Mouse (Mus musculus): Measurements from ENCODE around the gene Gapdh. TPM values are rescaled to one million over a fixed set of nuclear protein-coding genes. Genes with fewer than 3 reads are reported as not detected.

Gene Gapdh
- 1,880 and 2,030 TPM in 2 replicates for polyA plus RNA-seq (2015; fragmentation: Nextera tagmentation; extraction: Ambion mirVana)

GRCm38 (mm10) chr6:125166051-125166751 is at the start of gene Gapdh:
Gene Gapdh, minus strand, starts transcription at chr6:125166467.

DNA sequence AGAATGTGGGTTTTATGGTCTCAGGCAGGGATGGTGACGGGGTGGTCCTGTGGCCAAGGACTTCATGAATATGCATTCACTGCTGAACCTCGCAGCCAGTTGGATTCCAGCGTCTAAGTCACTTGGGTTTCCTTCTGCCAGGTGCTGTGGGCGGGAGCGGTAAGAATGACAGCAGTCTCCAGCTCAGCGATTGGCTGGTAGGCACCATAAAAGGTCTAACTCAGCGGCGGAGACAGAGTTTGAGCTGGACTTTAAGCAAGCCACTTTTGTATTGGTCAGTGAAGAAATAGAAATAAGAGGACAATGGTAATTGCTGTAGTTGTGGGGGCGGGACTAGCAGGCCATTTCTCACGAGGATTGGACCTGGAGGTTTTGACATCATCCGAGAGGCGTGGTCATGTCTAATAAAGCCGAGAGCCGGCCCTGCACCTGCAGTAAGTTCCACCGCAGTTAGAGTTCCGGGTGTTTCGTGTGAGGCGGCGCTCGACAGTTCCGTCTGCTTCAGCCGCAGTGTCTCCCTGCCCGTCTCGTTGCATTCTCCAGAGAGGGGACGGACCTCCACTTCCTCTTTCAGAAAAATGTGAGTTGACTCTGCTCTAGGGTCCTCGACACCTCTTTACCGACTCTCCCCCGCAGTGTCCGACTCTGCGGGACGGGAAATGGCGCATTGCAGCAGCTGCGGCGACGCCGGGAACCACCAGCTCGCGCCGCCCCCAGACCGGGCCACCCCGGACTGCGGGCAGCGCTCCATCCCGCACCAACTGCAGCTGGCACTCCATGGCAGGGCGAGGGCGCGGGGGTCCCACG is 49.1 kb upstream of the Gapdh start, which contains the start of gene Vamp1:
Gene Vamp1 (plus strand): TSS at position 404 of the 807 bp plus-strand sequence.

GRCm38 (mm10) chr6:125191332-125192015 is 25.2 kb upstream of the Gapdh start, which contains the start of the genes Ncapd2 and Mrpl51:
Gene Ncapd2, minus strand, starts transcription at chr6:125191701.
Gene Mrpl51, plus strand, starts transcription at chr6:125191801.

DNA sequence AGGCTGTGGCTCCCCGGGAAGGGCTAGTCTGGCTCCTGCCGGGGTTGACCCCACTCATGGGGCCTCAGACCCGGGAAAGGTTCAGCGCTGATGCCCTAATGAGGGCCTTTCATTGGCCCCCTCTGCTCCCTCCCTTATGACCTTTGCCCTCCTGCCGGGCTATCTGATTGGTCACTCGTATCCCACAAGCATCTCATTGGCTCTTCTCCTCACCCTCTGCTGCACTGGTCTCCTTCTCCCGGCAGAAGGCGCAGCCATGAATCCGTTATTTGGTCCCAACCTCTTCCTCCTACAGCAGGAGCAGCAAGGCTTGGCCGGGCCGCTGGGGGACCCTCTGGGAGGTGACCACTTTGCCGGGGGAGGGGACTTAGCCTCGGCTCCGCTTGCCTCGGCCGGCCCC is 21.3 kb downstream of the Gapdh start, which contains the start of gene Iffo1:
Gene Iffo1 (plus strand): TSS at position 241 of the 400 bp plus-strand sequence.

DNA sequence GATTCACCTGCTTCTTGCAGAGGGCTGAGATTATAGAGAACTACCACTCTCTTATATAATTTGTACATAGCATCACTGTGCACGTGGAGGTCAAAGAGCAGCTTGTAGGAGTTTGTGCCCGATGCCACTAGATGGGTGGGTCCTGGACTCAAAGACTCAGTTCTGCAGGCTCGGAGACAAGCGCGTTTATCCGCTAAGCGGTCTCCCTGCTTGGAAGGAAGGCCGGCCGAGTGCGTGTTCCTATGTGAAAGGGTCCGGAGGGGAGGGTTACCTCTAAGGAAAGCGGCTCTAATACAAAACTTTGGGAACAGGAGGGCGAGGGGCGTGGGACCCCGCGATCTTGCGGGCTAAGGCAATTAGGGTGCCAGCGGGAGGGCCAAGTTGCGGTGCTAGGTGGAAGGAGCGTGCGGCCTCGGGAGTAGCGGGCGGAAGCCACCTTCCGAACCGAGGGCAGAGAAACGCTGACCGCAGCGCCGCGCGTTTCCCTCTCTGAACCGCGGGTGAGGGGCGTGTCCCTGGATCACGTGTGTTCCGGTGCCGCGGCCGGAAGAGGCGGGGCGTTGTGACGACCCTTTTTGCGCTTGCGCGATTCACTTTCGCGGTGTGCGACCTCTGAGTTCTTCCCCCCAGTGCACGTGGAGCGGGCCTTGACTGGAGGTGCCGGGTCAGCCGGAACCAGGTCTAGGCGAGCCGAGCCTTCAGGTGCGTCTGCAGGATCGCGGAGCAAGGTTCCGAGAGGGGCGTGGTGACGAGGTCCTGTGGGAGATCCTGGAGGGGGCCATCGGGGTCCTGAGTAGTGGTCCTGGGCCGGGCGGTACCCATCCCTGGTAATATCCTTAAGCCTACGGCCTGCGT is 34.7 kb downstream of the Gapdh start, which contains the start of gene Nop2:
Gene Nop2 (plus strand): TSS at position 608 of the 855 bp plus-strand sequence.

Small RNAs within 50 kb of the gene (microRNA-seq; reads per million reads assigned to microRNA genes)
- not detected for gene Mir3098

Other genes starting within 250 kb of the Gapdh start
- gene Ptms, start 246.4 kb downstream of the Gapdh start, polyA plus RNA-seq (2015; fragmentation: Nextera tagmentation; extraction: Ambion mirVana) = 932 TPM in 2 replicates
- 685 and 704 TPM in 2 replicates for gene Mlf2, start 235.1 kb downstream of the Gapdh start, polyA plus RNA-seq (2015; fragmentation: Nextera tagmentation; extraction: Ambion mirVana)
- gene Cops7a, start 200.9 kb downstream of the Gapdh start, polyA plus RNA-seq (2015; fragmentation: Nextera tagmentation; extraction: Ambion mirVana) = 111 and 114 TPM in 2 replicates
- gene Pianp, start 169.8 kb downstream of the Gapdh start, polyA plus RNA-seq (2015; fragmentation: Nextera tagmentation; extraction: Ambion mirVana) = 80.9 and 95.2 TPM in 2 replicates
- 13.6 and 13.7 TPM in 2 replicates for gene Zfp384, start 157.3 kb downstream of the Gapdh start, polyA plus RNA-seq (2015; fragmentation: Nextera tagmentation; extraction: Ambion mirVana)
- 91.2 and 93.6 TPM in 2 replicates for gene Ing4, start 126.7 kb downstream of the Gapdh start, polyA plus RNA-seq (2015; fragmentation: Nextera tagmentation; extraction: Ambion mirVana)
- 18.7 and 19.3 TPM in 2 replicates for gene Acrbp, start 116.8 kb downstream of the Gapdh start, polyA plus RNA-seq (2015; fragmentation: Nextera tagmentation; extraction: Ambion mirVana)
- gene Lpar5, start 98.5 kb downstream of the Gapdh start, polyA plus RNA-seq (2015; fragmentation: Nextera tagmentation; extraction: Ambion mirVana) = 0.71 and 0.94 TPM in 2 replicates
- 90.4 and 92.6 TPM in 2 replicates for gene Chd4, start 70.5 kb downstream of the Gapdh start, polyA plus RNA-seq (2015; fragmentation: Nextera tagmentation; extraction: Ambion mirVana)
- 37.5 and 39.7 TPM in 2 replicates for gene Nop2, start 34.6 kb downstream of the Gapdh start, polyA plus RNA-seq (2015; fragmentation: Nextera tagmentation; extraction: Ambion mirVana)
- gene Iffo1, start 21.2 kb downstream of the Gapdh start, polyA plus RNA-seq (2015; fragmentation: Nextera tagmentation; extraction: Ambion mirVana) = 24.5 and 27.5 TPM in 2 replicates
- 17.6 and 23.0 TPM in 2 replicates for gene Ncapd2, start 25.2 kb upstream of the Gapdh start, polyA plus RNA-seq (2015; fragmentation: Nextera tagmentation; extraction: Ambion mirVana)
- 166 and 188 TPM in 2 replicates for gene Mrpl51, start 25.3 kb upstream of the Gapdh start, polyA plus RNA-seq (2015; fragmentation: Nextera tagmentation; extraction: Ambion mirVana)
- 148 and 157 TPM in 2 replicates for gene Vamp1, start 49.1 kb upstream of the Gapdh start, polyA plus RNA-seq (2015; fragmentation: Nextera tagmentation; extraction: Ambion mirVana)
- 7.7 and 9.3 TPM in 2 replicates for gene Tapbpl, start 65.4 kb upstream of the Gapdh start, polyA plus RNA-seq (2015; fragmentation: Nextera tagmentation; extraction: Ambion mirVana)
- 2.5 TPM in 2 replicates for gene Cd27, start 70.5 kb upstream of the Gapdh start, polyA plus RNA-seq (2015; fragmentation: Nextera tagmentation; extraction: Ambion mirVana)
- gene Tuba3a, start 119.6 kb upstream of the Gapdh start, polyA plus RNA-seq (2015; fragmentation: Nextera tagmentation; extraction: Ambion mirVana) = not detected in 2 replicates
- gene Ltbr, start 147.4 kb upstream of the Gapdh start, polyA plus RNA-seq (2015; fragmentation: Nextera tagmentation; extraction: Ambion mirVana) = 17.2 and 19.2 TPM in 2 replicates
- 1.2 and 1.6 TPM in 2 replicates for gene Scnn1a, start 154.2 kb upstream of the Gapdh start, polyA plus RNA-seq (2015; fragmentation: Nextera tagmentation; extraction: Ambion mirVana)
- 16.0 and 20.3 TPM in 2 replicates for gene Tnfrsf1a, start 182.9 kb upstream of the Gapdh start, polyA plus RNA-seq (2015; fragmentation: Nextera tagmentation; extraction: Ambion mirVana)
- gene Plekhg6, start 214.3 kb upstream of the Gapdh start, polyA plus RNA-seq (2015; fragmentation: Nextera tagmentation; extraction: Ambion mirVana) = 0.18 and 0.23 TPM in 2 replicates

Data from neural tube, postnatal 0 days (tissue).